Mouse (Mus musculus) brain, embryonic 14.5 days (tissue): Measurements from ENCODE around the gene Strbp.

Experiments
- CTCF ChIP-seq: fragments of 200-500 bp; IDR thresholded peaks from 2 replicates; pipeline ENCODE4 v1.5.1; 2012; ENCODE audit warnings: inconsistent platforms, mild to moderate bottlenecking, moderate library complexity, borderline replicate concordance; ENCODE audit not compliant: insufficient read depth, insufficient read length; ENCODE audit errors: extremely low read depth
- POLR2A ChIP-seq: fragments of 200-500 bp; IDR thresholded peaks from 2 replicates; pipeline ENCODE4 v1.6.1; 2012; ENCODE audit warnings: mild to moderate bottlenecking, inconsistent platforms, borderline replicate concordance; ENCODE audit not compliant: poor library complexity, insufficient read depth, insufficient read length, severe bottlenecking; ENCODE audit errors: extremely low read depth

- TF ChIP-seq CTCF: no peak
- no peak for TF ChIP-seq POLR2A
Observed at GRCm38 (mm10) chr2:37708835-37709234, 5.2 kb upstream of the Strbp start.
